Mouse (Mus musculus) CH12.LX (cell line): ENCODE measurements around the gene Disp3. TPM values are rescaled to one million over a fixed set of nuclear protein-coding genes. Genes with fewer than 3 reads are reported as not detected.

Experiments used
- DNase-seq: peaks from one replicate; pipeline ENCODE4 v3.0.0-alpha.2; 2013; ENCODE audit errors: extremely low read depth
- H3K27ac ChIP-seq: 2 replicates; pipeline ENCODE4 v1.5.1; 2012; ENCODE audit warnings: low read depth, mild to moderate bottlenecking, control low read depth, moderate library complexity; ENCODE audit not compliant: insufficient read depth
- H3K27me3 ChIP-seq: replicated peaks from 2 replicates; pipeline ENCODE3; 2012; ENCODE audit warnings: inconsistent platforms
- H3K36me3 ChIP-seq, 2 experiments: replicated peaks in 1 of 2; 2 replicates each; pipeline versions ENCODE3 to v1.6.1; 2012; ENCODE audit warnings: inconsistent platforms in 1 of 2, low read length in 1 of 2, mild to moderate bottlenecking in 1 of 2, mixed read lengths in 1 of 2, moderate library complexity in 1 of 2; ENCODE audit not compliant: control insufficient read depth in 1 of 2, insufficient read depth in 1 of 2
- H3K4me1 ChIP-seq, 2 experiments: 2 replicates each; pipeline ENCODE4 v1.6.1; 2012; ENCODE audit warnings: inconsistent platforms in 1 of 2, moderate library complexity in 1 of 2; ENCODE audit not compliant: insufficient read depth in 2 of 2, control insufficient read depth in 1 of 2
- H3K4me2 ChIP-seq: 2 replicates; pipeline ENCODE4 v1.6.1; 2012; ENCODE audit warnings: low read depth, mild to moderate bottlenecking, control low read depth; ENCODE audit not compliant: poor library complexity, insufficient read depth, severe bottlenecking
- H3K4me3 ChIP-seq, 3 experiments: fragments of 150-350 bp in 1 of 3; sonication (generic) in 1 of 3; replicated peaks in 1 of 3; 2 replicates each; pipeline versions ENCODE3 to v1.5.1; 2011 to 2012; ENCODE audit warnings: low read depth in 2 of 3, low read length in 2 of 3, mild to moderate bottlenecking in 2 of 3, moderate library complexity in 2 of 3, control low read depth in 1 of 3, improper control_type of control experiment in 1 of 3, inconsistent platforms in 1 of 3, mixed read lengths in 1 of 3; ENCODE audit not compliant: poor library complexity in 1 of 3
- H3K79me2 ChIP-seq: replicated peaks from 2 replicates; pipeline ENCODE4 v1.6.1; 2012; ENCODE audit warnings: mild to moderate bottlenecking, moderate library complexity; ENCODE audit not compliant: control insufficient read depth, poor library complexity, insufficient read depth, severe bottlenecking; ENCODE audit errors: extremely low read depth
- H3K9ac ChIP-seq: 2 replicates; pipeline ENCODE4 v1.6.1; 2012; ENCODE audit warnings: low read depth, mild to moderate bottlenecking, control low read depth, moderate library complexity; ENCODE audit not compliant: insufficient read depth
- H3K9me3 ChIP-seq: replicated peaks from 2 replicates; pipeline ENCODE3; 2012; ENCODE audit warnings: low read length, inconsistent platforms, mixed read lengths
- BHLHE40 ChIP-seq: IDR thresholded peaks from 2 replicates; pipeline ENCODE4 v1.6.1; 2011; ENCODE audit warnings: mild to moderate bottlenecking, low read depth, low read length, improper control_type of control experiment
- CTCF ChIP-seq, 2 experiments: IDR thresholded peaks in 1 of 2; conservative IDR thresholded peaks in 1 of 2; 2 replicates each; pipeline ENCODE4 v1.5.1; 2011 to 2012; ENCODE audit warnings: low read depth in 2 of 2, low read length in 2 of 2, improper control_type of control experiment in 1 of 2, inconsistent platforms in 1 of 2, mild to moderate bottlenecking in 1 of 2, moderate library complexity in 1 of 2
- E2F4 ChIP-seq: IDR thresholded peaks from 2 replicates; pipeline ENCODE4 v1.6.1; 2011; ENCODE audit warnings: low read depth, low read length, improper control_type of control experiment; ENCODE audit not compliant: insufficient replicate concordance
- ELF1 ChIP-seq: IDR thresholded peaks from 2 replicates; pipeline ENCODE4 v1.6.1; 2014; ENCODE audit warnings: low read depth, mild to moderate bottlenecking, inconsistent platforms, low read length, improper control_type of control experiment
- EP300 ChIP-seq: IDR thresholded peaks from 2 replicates; pipeline ENCODE4 v1.6.1; 2011; ENCODE audit warnings: low read length, improper control_type of control experiment
- GABPA ChIP-seq: IDR thresholded peaks from 2 replicates; pipeline ENCODE4 v1.6.1; 2012; ENCODE audit warnings: low read depth, low read length, improper control_type of control experiment, inconsistent platforms; ENCODE audit not compliant: insufficient replicate concordance
- JUN ChIP-seq: IDR thresholded peaks from 2 replicates; pipeline ENCODE4 v1.6.1; 2011; ENCODE audit warnings: low read depth, mild to moderate bottlenecking, low read length, improper control_type of control experiment, moderate library complexity; ENCODE audit not compliant: insufficient read depth
- JUND ChIP-seq: conservative IDR thresholded peaks from 2 replicates; pipeline ENCODE4 v1.6.1; 2011; ENCODE audit warnings: low read depth, low read length, improper control_type of control experiment
- MEF2A ChIP-seq: IDR thresholded peaks from 2 replicates; pipeline ENCODE4 v1.6.1; 2014; ENCODE audit warnings: low read depth, mild to moderate bottlenecking, inconsistent platforms, low read length, improper control_type of control experiment, borderline replicate concordance
- MXI1 ChIP-seq: IDR thresholded peaks from 2 replicates; pipeline ENCODE4 v1.6.1; 2011; ENCODE audit warnings: mild to moderate bottlenecking, low read depth, low read length, improper control_type of control experiment
- MYC ChIP-seq: IDR thresholded peaks from 2 replicates; pipeline ENCODE4 v1.6.1; 2011; ENCODE audit warnings: low read depth, mild to moderate bottlenecking, improper control_type of control experiment, low read length
- NELFE ChIP-seq: IDR thresholded peaks from 2 replicates; pipeline ENCODE4 v1.6.1; 2011; ENCODE audit warnings: low read depth, low read length, improper control_type of control experiment
- PAX5 ChIP-seq: IDR thresholded peaks from 2 replicates; pipeline ENCODE4 v1.6.1; 2012; ENCODE audit warnings: low read length, inconsistent platforms, mixed read lengths
- POLR2A ChIP-seq: IDR thresholded peaks from 2 replicates; pipeline ENCODE4 v1.6.1; 2011; ENCODE audit warnings: low read depth, mild to moderate bottlenecking, improper control_type of control experiment, low read length
- SIN3A ChIP-seq: IDR thresholded peaks from 2 replicates; pipeline ENCODE4 v1.6.1; 2012; ENCODE audit warnings: low read length, improper control_type of control experiment, inconsistent platforms
- TBP ChIP-seq: conservative IDR thresholded peaks from 2 replicates; pipeline ENCODE4 v1.6.1; 2011; ENCODE audit warnings: low read depth, low read length, improper control_type of control experiment
- USF1 ChIP-seq: IDR thresholded peaks from 2 replicates; pipeline ENCODE4 v1.6.1; 2014; ENCODE audit warnings: low read depth, mild to moderate bottlenecking, inconsistent platforms, low read length, improper control_type of control experiment
- USF2 ChIP-seq: conservative IDR thresholded peaks from 2 replicates; pipeline ENCODE4 v1.6.1; 2011; ENCODE audit warnings: low read depth, low read length, improper control_type of control experiment
- ZKSCAN1 ChIP-seq: IDR thresholded peaks from 2 replicates; pipeline ENCODE4 v1.6.1; 2012; ENCODE audit warnings: low read depth, inconsistent platforms, low read length, improper control_type of control experiment, borderline replicate concordance
- dilution Hi-C: fragments of 300-500 bp; cut with MboI; formaldehyde crosslinking; loops from 2 replicates; pipeline ENCODE4 v1.14.3; 2020; ENCODE audit warnings: low sequenced_read_pairs; ENCODE audit not compliant: extremely low pct_unique_long_range_greater_than_20kb, extremely low pct_ligation_motif_present
- in situ Hi-C: fragments of 300-500 bp; cut with MboI; formaldehyde crosslinking; loops from 3 replicates; pipeline ENCODE4 v1.14.3; 2019; ENCODE audit warnings: low sequenced_read_pairs, low pct_ligation_motif_present, low pct_unique_long_range_greater_than_20kb, mixed read lengths
- polyA plus RNA-seq: library from polyadenylated mRNA; unstranded; fragments of >175 nt; gene quantifications from 2 replicates; pipeline ENCODE4 v1.2.1, GENCODE M21; 2012; ENCODE audit warnings: low read depth; ENCODE audit not compliant: insufficient read length
- total RNA-seq, 2 experiments: library from RNA; depleted of rRNA; stranded (reverse); fragments of 300-350 nt in 1 of 2; fragments of >200 nt in 1 of 2; gene quantifications; 2 replicates each; pipeline ENCODE4 v1.2.3; 2012 to 2014

The Disp3 gene
- total and polyA plus RNA-seq, 3 experiments = not detected

GRCm38 (mm10) chr4:148325951-148326350 lies 38.2 kb upstream of the Disp3 start:
- Histone ChIP-seq H3K27ac (no peak overlapping the region), H3K9ac (no peak overlapping the region), H3K79me2 (no peaks in the 10 kb centered on the region), H3K36me3 (no peaks in the 10 kb centered on the region), H3K9me3 (peaks cover 2% of the 10 kb centered on the region), H3K4me2 (no peak overlapping the region), H3K27me3 (peaks cover 56% of the 10 kb centered on the region), H3K4me3 (no peak overlapping the region), H3K4me1 (no peaks in the 10 kb centered on the region)
- dilution Hi-C loops = no loop called here
- in situ Hi-C loops = no loop called here
- DNase-seq = no peak
- TF ChIP-seq MEF2A (no peak), POLR2A (no peak), PAX5 (no peak), CTCF (conservative IDR thresholded peaks at IDR 0.05 in 1 of 2, IDR thresholded peaks at IDR 0.05 in 1 of 2; ENCODE audit: low read depth in 2 of 2, low read length in 2 of 2) (no peak), JUND (no peak), SIN3A (no peak), ZKSCAN1 (no peak), USF2 (no peak)
- TF ChIP-seq, all 38 proteins: peak for 0

DNA sequence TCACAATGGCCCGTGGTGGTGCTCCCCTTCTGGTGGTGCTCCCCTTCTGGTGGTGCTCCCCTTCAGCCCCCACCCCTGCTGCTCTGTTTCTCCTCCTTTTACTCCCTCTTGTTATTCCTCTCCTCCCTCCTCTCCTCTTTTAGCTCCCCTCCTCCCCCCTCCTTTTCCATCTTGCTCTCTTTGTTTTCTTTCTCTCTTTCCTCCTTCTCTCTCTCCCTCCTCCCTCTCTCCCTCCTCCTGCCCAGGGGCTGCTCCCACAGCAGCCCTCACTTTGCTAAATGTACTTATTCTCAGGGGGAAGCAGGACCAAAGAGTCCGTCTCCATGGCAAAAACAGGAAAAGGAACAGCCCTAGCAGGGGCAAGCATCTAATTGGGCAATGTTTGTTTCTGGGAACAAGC lies 37.3 kb upstream of the Disp3 start:
- Histone ChIP-seq H3K9me3 (peaks cover 2% of the 10 kb centered on the region), H3K79me2 (no peaks in the 10 kb centered on the region), H3K27me3 (peaks cover 58% of the 10 kb centered on the region), H3K4me3 (no peak overlapping the region), H3K4me2 (no peak overlapping the region), H3K27ac (no peak overlapping the region), H3K36me3 (no peaks in the 10 kb centered on the region), H3K9ac (no peak overlapping the region), H3K4me1 (no peaks in the 10 kb centered on the region)
- in situ Hi-C loops = no loop called here
- dilution Hi-C loops = no loop called here
- no peak for DNase-seq
- TF ChIP-seq ELF1 = no peak
- TF ChIP-seq TBP = no peak
- TF ChIP-seq GABPA = no peak
- no peak for TF ChIP-seq MYC
- no peak for TF ChIP-seq POLR2A
- no peak for TF ChIP-seq SIN3A
- TF ChIP-seq EP300 = no peak
- no peak for TF ChIP-seq E2F4
- TF ChIP-seq USF1 = no peak
- TF ChIP-seq NELFE = no peak
- no peak for TF ChIP-seq JUN
- no peak for TF ChIP-seq MXI1
- TF ChIP-seq BHLHE40 = no peak
